Mouse (Mus musculus): ENCODE measurements around the gene Celf5.

The Celf5 gene

DNA sequence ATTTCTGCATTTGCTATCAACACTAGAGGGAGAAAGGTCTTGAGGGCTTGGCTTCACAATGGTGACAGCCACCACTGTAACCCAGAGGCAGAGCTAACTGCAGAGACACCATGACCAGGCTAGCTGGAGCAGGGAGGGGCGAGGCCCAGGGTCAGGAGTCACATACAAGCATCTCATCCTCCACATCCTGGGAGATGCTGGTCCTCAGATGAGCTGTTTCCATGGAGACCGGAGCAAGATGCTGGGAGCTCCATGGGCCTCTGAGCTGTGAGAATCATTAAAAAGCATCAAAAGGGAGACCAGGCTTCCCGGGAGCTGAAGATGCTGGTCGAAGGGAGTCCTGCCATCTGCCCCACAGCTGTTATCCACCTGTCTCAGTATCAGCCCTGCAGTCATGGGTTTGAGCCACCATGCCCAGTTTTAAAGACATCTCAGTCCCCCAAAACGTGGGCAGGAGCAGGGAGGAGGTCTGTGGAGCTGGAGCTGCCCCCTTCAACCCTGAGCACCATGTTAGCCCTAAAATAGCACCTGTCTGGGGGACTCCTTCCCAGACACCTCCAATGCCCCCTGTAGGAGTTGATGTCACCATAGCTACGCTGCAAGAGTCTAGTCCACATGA is 2.0 kb upstream of the Celf5 start:
- in situ Hi-C loops (cut with MboI; ENCODE audit: low pct_unique_long_range_greater_than_20kb in 1 of 2, low sequenced_read_pairs in 2 of 2, unreplicated experiment in 1 of 2) = no loop called here

DNA sequence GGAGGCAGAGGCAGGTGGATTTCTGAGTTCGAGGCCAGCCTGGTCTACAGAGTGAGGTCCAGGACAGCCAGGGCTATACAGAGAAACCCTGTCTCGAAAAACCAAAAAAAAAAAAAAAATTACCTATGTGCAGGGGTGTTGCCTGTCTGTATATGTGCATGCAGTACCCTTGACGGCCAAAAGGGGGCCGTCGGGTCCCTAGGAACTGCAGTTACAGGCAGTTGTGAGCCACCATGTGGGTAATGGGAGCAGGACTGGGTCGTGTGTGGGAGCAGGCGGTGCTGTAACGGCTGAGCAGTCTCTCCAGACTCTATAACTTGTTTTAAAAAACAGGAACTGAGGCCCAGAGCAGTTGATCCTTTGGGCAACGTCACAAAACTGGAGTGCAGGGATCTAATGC is 1.5 kb upstream of the Celf5 start:
- in situ Hi-C loops (cut with MboI; ENCODE audit: low pct_unique_long_range_greater_than_20kb in 1 of 2, low sequenced_read_pairs in 2 of 2, unreplicated experiment in 1 of 2) = no loop called here

DNA sequence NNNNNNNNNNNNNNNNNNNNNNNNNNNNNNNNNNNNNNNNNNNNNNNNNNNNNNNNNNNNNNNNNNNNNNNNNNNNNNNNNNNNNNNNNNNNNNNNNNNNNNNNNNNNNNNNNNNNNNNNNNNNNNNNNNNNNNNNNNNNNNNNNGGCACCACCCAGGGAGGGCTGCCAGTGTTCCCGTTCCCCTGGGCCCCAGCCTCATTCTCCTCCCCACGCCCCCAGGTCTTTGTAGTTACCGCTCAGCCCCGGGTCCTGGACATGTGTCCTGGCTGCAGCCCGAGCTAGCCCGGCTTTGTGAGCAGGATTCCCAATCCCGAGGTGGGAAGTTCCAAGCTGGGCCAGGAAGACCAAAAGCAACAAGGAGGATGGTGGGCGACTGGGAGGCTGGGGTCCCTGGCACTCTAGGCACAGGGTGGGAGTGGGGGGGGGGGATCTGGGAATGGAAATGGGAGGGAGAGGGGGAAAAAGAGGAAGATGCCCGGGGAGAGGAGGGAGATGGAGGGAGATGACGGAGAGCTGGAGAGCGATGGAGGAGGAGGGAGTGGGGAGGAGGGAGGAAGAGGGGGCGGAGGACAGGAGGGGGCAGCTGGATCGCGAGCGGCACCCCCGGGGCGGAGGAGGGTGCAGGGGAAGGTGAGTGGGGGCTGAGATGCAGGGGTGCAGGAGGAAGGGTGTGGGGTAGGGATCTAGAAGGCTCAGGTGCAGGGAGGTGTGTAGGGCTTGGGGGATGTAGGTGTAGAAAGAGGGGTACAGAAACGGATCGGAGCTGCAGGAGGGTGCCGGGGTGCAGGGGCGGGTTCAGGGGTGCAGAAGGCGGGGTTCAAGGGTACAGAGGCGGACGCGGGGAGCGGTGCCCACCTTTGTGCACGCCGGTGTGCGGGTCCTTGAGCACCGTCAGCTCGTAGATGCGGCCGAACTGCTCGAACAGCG is 640 bp downstream of the Celf5 start:
- in situ Hi-C loops (cut with MboI; ENCODE audit: low pct_unique_long_range_greater_than_20kb in 1 of 2, low sequenced_read_pairs in 2 of 2, unreplicated experiment in 1 of 2) = no loop called here

DNA sequence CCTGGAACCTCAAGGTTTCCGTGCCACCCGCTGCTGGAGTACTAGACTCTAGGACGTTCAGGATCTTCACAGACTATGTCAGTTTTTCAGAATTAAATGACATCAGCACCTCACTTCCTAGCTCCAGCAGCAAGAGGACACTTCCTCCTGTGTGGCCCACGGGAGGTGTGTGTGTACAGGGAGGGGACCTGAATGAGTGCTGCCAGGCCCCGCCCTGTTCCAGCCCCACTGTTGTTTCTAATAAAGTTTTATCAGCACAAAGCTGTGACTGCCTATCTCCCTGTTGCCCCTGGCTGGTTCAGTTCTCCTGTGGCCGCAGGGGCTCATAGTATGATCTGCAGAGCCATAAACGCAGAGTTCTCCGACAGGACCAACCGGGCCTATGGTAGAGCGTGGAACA is 8.0 kb downstream of the Celf5 start:
- in situ Hi-C loops (cut with MboI; ENCODE audit: low pct_unique_long_range_greater_than_20kb in 1 of 2, low sequenced_read_pairs in 2 of 2, unreplicated experiment in 1 of 2) = no loop called here

DNA sequence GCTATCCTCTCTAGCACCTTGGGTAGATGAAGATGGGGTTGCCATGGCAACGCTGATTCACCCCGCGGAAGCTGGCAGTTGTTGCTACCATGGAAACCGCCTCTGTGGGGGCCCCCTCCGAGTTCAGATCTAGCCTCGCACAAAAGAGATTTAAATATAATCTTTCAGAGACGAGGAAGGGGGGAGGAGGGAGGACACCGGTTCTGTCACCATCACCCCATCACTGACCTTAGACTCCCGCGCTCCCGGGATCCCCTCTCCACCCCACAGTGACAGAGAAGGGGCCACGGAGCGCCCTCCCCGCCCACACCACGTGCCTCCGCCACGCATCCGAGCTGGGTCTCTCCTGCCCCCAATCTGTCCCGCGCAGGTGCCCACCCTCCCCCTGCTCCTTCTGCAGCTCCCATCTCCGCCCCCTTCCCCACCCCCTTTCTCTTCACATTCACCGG is 9.5 kb downstream of the Celf5 start:
- in situ Hi-C loops (cut with MboI; ENCODE audit: low pct_unique_long_range_greater_than_20kb in 1 of 2, low sequenced_read_pairs in 2 of 2, unreplicated experiment in 1 of 2) = no loop called here

DNA sequence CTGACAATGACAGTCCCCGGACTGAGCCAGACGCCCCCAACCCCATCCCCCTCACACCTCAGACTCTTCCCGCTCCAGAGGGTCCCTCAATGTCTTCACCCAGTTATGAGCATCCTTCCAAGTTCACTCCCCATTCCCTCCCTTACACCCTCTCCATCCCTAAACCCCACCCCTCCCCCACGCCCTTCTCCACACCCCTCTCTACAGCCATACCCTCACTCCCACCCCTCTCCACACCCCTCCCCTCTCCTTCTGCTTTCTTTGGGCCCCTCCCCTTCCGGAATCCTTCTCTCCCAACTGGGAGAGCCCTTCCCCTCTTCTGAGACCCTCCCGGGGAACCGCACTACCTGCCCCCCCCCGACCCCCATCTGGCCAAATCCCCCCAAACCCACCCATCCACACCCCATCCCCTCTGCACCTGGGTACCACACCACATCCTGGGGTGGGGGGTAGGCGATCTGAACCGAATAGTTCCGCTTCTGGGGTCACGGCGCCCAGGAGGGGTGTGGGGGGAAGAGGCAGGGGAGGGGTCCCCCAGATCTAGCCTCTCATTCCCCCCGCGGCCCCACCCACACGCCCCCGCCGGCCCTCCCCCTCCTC is 10.0 kb downstream of the Celf5 start:
- in situ Hi-C loops (cut with MboI; ENCODE audit: low pct_unique_long_range_greater_than_20kb in 1 of 2, low sequenced_read_pairs in 2 of 2, unreplicated experiment in 1 of 2) = no loop called here

DNA sequence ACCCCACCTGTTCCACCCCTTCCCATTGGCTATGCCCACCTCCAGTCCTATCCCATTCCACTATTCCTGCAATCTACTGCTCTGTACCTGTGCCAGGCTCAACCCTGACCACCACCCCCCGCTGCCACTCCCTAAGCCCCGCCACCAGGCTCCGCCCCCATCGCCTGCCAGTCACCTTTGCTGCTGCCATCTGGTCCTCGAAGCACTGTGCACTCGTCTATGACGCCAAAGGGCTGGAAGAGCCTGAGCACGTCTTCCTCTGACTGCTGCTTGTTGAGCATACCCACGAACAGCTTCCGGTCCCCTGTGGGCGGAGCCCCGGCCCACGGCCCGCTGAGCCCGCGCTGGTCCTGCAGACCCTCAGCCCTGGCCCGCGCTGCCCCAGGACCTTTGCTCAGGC is 12.1 kb downstream of the Celf5 start:
- in situ Hi-C loops (cut with MboI; ENCODE audit: low pct_unique_long_range_greater_than_20kb in 1 of 2, low sequenced_read_pairs in 2 of 2, unreplicated experiment in 1 of 2) = no loop called here

DNA sequence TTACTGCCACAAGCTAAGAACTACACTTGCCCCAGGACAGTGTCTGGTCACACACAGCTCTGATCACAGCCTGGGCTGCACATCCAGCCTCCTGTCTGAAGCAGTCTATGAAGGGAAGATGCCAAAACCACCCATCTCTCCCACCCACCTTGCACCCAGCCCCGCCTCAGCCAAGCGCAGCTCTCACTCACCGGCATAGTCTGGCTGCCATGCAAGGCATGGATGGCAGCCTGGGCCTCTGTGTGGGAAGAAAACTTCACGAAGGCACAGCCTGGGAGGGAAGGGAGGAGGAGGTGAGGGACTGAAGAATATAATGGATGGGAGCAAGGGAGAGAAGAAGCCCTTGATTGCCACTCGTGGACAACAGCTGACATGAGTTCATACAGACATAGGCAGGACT is 13.3 kb downstream of the Celf5 start:
- in situ Hi-C loops (cut with MboI; ENCODE audit: low pct_unique_long_range_greater_than_20kb in 1 of 2, low sequenced_read_pairs in 2 of 2, unreplicated experiment in 1 of 2) = no loop called here

DNA sequence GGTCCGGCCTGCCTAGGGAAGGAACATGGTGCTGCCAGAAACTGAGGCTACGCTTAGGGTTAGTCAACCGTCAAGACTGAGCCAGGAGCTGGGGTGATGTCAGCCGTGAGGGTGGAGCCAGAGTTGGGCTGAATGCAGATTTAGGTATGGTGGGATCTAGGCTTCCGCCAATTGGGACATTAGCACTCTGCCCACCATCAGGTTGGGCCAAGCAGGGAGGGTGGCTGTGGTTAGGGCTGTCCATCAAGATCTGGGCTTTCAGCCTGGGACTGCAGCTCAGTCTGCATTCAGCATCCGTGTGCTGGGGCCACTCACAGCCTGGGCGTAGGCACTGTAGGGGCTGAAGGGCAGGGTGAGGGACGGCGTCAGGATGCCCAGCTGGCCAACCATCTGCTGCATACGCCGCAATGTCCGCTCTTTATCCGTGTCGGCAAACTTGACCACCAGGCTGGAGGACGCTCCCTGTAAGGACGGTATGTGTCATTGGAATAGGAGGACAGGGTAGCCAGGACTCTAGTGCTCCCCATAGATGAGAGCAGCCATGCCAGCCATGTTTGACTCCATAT is 14.8 kb downstream of the Celf5 start:
- in situ Hi-C loops (cut with MboI; ENCODE audit: low pct_unique_long_range_greater_than_20kb in 1 of 2, low sequenced_read_pairs in 2 of 2, unreplicated experiment in 1 of 2) = no loop called here

DNA sequence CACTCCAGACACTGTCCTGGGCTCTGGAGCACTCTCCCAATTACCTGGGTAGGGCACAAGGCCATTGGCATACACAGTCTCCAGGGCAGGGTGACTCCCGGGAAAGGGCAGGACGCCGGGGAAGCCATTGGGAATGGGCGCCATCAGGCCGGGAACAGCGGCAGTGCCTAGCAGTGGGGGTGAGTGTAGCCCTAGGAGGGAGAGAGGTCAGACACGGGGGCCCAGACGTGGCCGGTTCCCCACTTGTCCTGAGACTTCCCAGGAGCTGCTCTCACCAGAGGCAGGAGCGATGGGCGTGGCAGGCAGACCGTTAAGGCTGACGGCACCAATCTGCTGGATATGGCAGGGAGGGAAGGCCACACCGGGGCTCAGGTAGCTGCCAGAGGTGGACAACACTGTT is 15.6 kb downstream of the Celf5 start:
- in situ Hi-C loops (cut with MboI; ENCODE audit: low pct_unique_long_range_greater_than_20kb in 1 of 2, low sequenced_read_pairs in 2 of 2, unreplicated experiment in 1 of 2) = no loop called here

DNA sequence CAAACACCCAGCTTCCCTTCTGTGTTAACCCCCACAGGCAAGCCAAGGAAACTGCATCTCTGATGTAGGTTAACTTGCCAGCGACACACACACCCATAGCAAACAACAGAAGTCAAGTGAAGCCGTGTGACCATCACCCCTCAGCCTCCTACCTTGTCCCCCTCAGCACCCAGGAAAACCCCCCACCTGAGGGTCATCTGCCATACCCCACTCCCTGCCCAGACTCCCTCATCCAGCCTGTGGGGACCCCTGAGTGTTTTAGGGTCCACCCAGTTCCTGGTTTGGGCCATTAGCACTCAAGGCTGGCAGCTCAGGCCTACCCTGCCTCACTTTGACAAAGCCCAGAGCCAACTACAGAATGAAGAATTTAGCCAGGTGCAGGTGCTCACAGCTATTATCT is 16.4 kb downstream of the Celf5 start:
- in situ Hi-C loops (cut with MboI; ENCODE audit: low pct_unique_long_range_greater_than_20kb in 1 of 2, low sequenced_read_pairs in 2 of 2, unreplicated experiment in 1 of 2) = no loop called here

DNA sequence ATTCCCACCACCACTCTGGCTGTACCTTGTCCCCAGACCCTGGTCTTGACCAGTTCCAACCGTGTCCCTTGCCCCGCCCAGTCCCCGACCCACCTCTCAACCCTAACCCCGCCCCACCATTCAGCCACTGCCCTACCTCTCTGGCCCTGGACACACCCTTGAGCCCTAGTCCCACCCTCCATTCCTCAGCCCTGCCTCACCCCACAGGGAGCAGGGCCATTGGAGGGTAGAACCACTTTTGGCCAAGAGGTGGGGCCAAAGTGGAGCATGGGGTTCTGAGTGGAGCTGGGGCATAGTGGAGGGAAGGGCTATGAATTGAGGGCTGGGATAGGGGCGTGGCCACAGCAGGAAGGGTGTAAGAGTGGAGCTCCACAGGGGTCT is 17.3 kb downstream of the Celf5 start:
- in situ Hi-C loops (cut with MboI; ENCODE audit: low pct_unique_long_range_greater_than_20kb in 1 of 2, low sequenced_read_pairs in 2 of 2, unreplicated experiment in 1 of 2) = no loop called here

DNA sequence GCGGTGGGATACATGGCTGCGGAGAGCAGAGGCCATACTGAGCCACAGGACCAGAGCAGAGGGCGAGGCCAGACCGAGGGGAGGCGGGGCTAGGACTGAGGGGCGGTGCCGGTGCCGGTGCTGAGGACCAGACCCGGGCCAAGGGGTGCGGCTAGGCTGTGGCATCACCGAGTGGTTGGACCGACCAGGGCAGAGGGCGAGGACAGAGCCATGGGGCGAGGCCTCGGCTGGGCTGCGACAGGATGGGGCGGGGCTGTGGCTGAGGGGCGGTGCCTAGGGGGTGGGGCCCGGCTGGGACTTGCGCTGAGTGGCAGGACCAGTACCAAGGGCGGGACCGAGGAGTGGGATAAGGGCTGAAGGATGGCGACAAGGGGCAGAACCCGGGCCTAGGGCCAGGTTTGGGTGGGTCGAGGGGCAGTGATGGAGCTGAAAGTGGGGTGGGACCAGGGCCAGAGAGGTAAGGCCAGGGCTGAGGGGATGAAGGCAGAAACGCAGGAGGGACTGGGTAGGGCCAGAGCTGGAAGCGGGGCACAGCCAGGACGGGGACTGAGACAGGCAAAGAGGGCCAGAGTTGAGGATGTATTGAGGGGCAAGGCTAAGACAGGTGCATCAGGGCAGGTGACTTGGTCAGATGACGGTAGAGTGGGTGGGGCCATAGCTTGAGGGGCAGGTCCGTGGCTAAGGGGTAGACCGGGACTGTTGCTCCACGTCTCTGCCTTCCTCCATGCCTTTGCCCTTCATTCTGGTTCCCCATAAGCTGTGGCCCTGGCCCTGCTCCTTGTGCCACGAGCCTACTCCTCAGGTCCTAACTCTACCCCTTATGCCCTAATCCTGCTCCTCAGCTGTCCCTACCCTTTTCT is 17.9 kb downstream of the Celf5 start:
- in situ Hi-C loops (cut with MboI; ENCODE audit: low pct_unique_long_range_greater_than_20kb in 1 of 2, low sequenced_read_pairs in 2 of 2, unreplicated experiment in 1 of 2) = no loop called here

DNA sequence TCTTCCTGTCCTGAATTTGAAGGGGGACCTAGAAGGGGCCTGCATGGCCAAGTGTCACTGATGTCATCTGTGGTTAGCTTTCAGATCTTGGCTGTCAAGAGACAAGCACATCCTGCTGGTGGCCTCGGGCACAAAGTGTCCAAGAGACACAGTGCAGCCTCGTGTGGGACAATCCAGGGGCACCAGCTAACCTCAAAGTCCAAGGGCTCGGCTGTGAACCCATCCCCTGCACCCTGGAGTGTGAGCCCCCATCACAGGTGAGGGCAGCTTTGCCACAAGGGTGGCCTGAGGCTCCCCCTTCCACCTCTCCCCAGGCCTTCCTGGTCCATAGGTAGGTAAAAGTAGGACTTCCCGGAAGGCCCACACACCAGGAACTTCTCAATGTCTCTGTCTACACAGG is 19.0 kb downstream of the Celf5 start:
- in situ Hi-C loops (cut with MboI; ENCODE audit: low pct_unique_long_range_greater_than_20kb in 1 of 2, low sequenced_read_pairs in 2 of 2, unreplicated experiment in 1 of 2) = no loop called here

DNA sequence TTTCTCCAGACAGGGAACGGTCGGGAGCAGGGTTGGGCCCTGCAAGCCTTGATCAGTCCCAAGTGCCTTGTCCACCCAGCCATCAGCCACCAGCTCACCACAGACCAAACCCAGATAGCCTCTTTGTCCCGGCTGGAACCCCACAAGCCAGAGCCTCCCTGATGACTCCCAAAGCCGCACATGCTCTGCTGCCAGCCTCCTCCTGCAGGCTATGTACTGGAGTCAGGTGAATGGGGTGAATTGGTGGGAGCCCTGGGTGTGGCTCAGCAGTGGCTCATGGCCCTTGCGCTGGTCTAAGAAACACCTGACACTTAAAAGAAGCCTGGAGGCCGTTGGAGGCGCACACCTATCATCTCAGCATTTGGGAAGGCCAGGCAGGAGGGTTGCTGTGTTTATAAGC is 19.6 kb downstream of the Celf5 start:
- in situ Hi-C loops (cut with MboI; ENCODE audit: low pct_unique_long_range_greater_than_20kb in 1 of 2, low sequenced_read_pairs in 2 of 2, unreplicated experiment in 1 of 2) = no loop called here

DNA sequence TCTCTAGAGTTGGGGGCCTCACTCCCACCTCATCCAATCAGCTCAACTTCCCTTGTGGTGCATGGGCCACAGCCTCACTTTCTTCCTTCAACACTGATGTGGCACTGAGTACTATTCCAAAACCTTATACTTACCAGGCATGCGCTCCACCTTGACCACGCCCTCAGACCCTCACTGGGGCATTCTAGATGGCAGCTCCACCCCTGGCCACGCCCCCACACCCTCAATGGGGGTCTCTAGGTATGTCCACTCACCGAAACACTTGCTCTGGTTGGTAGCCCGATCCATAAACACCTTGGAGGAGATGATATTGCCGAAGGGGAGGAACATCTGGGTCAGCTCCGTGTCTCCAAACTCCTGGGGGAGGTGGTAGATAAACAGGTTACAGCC is 20.1 kb downstream of the Celf5 start:
- in situ Hi-C loops (cut with MboI; ENCODE audit: low pct_unique_long_range_greater_than_20kb in 1 of 2, low sequenced_read_pairs in 2 of 2, unreplicated experiment in 1 of 2) = no loop called here

DNA sequence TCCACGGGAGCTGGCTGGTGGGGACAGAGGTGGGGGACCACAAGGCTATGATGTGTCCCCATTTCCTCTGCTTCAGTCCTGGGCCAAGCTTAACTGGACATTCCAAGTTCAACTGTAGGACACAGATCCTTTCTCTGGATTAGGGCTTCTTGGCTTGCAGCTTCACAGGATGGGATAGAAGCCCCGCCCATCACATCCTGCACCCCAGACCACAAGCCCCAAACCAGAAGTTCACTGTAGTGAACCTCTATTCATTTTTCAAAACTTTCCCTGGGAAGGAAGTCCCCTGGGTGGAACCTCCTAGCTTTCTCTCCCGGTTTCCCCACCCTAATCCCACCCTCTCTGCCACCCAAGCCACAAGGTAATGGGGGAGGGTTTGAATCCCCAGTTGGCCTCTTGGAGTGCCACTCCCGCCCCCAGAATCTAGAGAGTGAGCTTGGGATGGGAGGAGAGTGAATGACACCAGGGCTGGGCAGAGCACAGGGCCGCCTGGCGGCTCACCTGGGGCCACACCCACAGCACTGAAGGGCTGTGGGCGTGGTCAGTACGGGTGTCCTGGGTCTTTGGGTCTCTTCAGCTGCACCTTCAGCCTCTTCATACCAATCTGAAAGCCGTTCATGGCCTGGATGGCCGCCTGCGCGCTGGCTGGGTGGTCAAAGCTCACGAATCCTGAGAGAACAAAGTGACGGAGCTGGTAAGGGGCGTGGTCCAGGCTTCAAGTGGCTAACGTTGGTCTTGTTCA is 20.7 kb downstream of the Celf5 start:
- in situ Hi-C loops (cut with MboI; ENCODE audit: low pct_unique_long_range_greater_than_20kb in 1 of 2, low sequenced_read_pairs in 2 of 2, unreplicated experiment in 1 of 2) = no loop called here

DNA sequence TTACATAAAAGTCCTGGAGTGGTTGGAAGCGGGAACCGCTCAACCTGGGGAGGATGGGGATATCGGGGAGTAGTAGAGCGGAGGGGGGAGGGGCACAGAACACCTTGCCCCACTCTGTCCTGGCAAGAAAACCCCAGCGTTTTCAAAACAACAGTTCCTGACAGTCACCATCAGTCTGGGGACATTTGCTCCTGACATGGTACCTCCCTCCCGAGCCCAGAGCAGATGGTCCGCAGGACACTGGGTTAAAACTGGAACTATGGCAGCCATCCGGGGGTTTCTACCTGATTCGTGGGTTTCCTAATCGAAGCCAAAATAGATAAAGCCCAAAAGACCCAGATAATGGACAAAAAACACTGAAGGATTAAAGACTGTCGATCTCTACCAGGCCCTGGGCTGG is 21.6 kb downstream of the Celf5 start:
- in situ Hi-C loops (cut with MboI; ENCODE audit: low pct_unique_long_range_greater_than_20kb in 1 of 2, low sequenced_read_pairs in 2 of 2, unreplicated experiment in 1 of 2) = no loop called here

Measured in mouse embryonic stem cell (cell line).